Mouse (Mus musculus) adrenal gland, postnatal 25 days (tissue): ENCODE measurements around the gene Plekhb2. TPM values are rescaled to one million over a fixed set of nuclear protein-coding genes. Genes with fewer than 3 reads are reported as not detected.

Source experiments
- DNase-seq: peaks from one replicate; pipeline ENCODE4 v3.0.0; 2021; ENCODE audit warnings: mixed read lengths
- total RNA-seq: library from RNA; stranded (reverse); gene quantifications from 2 replicates; pipeline ENCODE4 v1.2.3, GENCODE M21; 2021

The Plekhb2 gene
- total RNA-seq, 1 experiment from 2014 or later = 177 TPM

DNA sequence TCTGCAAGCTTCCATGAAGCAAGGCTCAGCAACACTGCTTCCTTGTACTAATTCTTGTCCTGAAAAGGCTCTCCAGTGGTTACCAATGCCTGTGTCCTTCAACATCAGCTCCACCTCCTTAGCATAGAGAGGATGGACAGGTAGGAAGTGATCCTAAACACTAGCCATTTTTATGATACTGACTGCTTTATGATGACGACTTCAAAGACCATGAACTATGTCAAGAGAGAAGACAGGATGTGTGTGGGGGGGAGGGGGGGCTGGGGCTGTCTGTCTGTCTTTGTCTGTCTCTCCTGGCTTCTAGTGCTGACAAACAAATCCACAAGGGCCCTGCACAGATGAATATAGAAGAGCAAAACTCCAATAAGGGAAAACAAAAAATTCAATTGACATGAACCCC, 18.4 kb upstream of the Plekhb2 start:
- no peak for DNase-seq

DNA sequence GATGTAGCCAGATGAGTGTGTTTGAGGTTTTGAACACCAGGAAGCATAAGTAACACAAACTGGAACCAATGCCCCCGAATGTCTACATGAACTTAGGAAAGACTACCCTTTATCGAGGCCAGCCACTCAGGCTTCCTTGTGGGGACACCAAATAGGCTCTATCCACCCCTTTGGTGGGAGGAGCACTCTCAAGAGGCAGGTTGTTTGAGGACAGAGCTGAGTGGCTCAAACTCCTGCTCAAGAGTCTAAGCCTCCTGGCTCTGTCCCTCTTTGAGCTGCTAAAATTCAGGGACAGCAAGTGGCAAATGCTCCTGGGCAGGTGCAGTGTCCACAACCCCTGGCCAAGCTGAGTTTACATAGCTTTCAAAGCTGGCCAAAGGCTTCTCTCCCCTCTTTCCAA, 14.9 kb upstream of the Plekhb2 start:
- DNase-seq = no peak

DNA sequence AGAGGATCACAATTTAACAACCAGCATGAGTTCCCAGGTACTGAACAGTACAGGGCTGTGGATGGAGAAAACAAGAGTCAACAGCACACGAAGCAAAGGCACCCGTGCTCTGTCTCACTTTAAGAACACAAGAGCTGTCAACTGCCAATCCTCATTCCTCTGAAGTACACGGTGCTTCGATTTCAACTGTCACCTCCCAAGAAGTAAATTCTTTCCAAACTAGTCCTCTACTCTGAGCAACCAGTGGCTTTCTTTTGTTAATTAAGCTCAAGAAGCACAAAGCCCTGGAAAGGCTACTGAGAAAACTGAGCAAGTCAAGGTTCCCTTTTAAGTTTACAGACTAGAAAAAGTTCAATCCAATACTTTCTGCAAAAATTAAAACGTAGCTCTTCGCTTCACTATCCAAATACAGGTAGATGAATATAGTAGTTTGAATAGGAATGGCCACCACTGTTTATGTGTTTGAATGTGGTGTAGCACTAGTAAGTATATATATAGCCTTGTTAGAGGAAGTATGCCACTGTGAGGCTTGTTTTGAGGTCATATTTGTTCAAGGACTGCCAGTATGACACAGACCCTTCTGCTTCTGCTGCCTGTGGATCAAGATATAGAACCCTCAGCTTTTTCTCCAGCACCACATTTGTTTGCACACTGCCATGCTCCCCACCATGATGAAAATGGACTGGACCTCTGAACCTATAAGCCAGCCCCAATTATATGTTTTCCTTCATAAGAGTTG, 11.7 kb upstream of the Plekhb2 start:
- no peak for DNase-seq

DNA sequence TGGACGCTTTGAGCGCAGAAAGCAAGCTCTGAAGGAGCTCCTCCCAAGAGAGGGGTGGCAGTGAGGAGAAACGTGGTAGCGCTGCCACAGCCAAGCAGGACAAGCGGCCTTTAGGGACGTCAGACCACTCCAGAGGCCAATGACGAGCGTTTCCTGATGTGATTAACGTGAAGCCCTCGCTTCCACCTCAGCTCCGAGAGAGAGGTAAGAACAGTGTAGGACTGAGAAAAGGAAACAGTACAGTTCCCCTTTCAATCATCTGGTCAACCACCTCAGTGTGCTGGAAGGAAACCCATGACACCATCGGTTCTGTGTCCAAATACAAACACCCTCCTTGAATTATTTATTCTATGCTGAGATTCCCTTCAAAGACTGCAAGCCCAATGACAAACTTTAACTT, 10.5 kb upstream of the Plekhb2 start:
- no peak for DNase-seq

DNA sequence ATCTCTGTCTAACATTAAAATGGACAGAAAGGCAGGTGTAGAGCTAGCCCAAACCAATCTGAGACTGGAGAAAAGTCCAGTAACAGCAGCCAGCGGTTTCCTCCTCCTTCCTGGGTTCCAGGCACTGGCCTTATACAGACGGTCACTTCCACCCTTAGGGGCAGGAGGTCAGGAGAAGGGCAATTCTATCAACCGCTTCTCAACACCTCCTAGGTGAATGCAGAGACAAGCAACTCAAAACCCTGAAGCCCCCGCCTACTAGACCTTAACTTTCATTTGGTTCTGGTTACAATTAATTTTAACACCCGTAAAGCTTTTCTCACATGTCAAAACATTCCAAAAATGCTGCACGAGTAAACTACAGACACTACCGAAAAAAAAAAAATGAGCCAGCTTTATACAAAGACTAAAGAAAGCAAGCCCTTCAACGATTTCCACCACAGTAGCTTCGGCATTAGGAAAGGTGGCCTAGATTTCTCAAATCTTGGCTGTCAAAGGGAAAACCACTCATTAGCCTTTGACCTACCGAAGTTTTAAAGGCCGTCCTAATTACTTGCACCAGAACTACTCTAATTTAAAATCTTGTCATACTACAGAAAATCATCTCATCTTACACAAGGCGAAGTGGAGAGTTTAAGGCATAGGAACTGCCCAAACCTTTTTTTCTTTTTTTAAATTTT, 7.9 kb upstream of the Plekhb2 start:
- no peak for DNase-seq

DNA sequence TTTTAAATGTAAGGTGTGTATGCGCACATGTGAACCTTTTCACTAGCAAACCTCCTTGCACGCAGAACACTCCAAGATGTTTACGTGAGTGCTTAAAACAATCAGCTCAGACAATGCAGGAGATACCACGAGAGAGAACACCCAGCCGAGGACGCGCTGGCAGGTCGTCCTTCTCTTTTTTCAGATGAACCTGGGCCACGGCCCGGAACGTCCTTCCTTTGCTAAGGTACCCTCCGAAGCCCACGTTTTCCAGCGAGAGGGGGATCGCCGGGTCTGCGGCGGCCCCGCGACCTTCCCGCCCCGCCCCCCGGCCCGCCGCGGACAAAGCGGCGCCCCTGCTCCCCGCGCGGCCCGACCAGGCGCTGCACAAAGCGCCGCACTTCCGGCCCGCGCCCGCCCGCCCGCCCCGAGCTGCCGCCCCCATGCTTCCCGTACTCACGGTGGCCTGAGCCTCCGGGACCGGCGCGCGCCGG, 7.4 kb upstream of the Plekhb2 start:
- peak; percentile 64 for DNase-seq

DNA sequence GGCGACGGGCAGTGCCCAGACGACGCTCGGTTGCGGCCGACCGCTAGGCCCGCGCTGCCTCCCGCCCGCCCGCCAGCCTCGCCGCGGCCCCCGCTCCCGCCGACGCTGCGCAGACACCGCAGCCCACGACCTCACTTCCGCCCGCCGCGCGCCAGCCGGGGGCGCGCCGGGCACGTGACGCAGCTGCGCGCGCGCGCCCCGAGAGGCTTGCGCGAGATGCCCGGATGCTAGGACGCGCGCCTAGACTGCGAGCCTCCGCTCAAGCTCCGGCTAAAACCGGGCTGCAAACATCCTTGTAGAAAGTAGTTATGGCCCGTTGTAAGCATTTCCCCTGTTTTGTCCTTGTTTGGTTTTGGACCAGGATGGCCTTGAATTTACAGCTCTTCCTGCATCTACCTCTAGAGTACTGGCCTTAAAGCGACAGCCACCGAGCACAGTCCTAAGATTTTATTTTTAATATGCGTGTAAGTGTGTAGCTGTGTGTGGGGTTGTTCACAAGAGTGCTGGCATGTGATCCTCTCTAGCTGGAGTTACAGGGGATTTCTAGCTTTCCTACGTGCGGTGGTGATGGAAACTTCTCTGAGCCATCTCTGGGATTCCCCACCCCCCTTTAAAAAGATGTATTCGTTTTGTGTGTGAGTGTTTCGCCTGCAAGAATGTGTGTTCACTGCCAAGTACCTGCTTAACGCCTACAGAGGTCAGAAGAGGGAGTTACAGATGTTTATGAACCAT, 6.7 kb upstream of the Plekhb2 start, which contains the start of gene Fam168b:
Gene Fam168b (minus strand): TSS at position 179 of the 732 bp plus-strand sequence.
- peak; percentile 88 for DNase-seq

DNA sequence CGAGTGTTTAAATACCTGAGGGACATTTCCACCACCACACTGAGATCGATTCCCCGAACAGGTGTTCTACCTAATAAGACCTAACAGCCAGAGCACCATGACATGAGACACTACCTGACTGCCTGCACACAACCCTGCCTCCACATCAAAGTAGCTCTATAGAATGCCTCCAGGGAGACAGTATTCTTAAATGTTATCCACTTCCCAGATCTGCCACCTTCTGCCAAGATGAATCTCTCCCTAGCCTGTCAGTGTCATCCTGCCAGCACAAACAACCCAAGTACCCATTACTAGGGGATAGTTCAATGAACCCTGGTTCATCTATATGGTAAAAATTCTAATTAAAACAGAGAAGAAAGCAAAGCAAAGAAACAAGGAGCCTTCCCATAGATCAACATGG, 2.7 kb upstream of the Plekhb2 start:
- DNase-seq = no peak

DNA sequence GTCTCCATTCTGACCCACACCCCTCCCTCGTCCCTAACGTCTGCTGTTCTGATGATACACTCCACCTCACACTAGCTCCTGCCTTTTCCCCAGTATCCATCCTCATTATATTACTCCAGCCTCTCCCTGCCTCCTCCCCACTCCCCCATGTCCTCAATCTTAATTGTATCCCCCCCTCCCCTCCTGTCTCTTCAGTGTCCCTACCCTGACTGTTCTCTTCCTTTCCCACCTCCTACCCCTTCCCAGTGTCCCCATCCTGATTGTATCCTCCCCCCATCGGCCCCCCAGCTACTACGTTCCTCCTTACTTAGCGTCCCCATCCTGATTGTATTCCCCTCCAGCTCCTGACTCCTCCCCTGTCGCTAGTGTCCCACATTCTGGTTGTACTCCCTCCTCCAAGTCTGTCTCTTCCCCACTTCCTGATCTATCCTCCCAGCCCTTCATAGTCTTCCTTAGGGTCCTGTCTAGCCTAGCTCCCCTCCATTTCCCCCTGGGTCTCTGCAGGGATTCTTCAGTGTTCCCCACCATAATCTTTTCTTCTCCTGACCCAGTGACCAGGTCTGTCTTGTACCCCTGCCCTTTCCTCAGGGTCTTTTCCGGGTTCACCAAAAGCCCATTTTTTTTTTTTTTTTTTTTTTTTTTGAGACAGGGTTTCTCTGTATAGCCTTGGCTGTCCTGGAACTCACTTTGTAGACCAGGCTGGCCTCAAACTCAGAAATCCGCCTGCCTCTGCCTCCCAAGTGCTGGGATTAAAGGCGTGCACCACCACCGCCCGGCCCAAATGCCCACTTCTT, 764 bp downstream of the Plekhb2 start:
- no peak for DNase-seq

DNA sequence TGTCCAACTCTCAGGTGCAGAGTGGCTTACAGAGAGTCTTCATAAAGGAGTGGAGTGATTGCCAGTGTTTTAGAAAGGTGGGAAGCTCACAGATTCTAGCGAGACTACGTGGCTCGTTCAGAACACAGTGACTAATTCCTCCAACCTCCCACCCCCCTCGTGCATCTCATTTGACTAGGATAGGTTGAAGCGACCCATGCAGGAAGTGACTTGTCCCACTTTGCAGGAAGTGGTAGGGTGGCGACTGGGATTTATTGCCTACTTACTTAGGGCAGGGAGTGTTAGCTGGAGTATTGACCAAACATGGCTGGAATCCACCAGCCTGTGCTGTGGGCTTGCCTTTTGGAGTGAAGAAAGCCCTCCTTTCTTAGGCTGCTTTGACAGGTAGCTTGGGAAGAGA, 1.8 kb downstream of the Plekhb2 start:
- peak; percentile 52 for DNase-seq

DNA sequence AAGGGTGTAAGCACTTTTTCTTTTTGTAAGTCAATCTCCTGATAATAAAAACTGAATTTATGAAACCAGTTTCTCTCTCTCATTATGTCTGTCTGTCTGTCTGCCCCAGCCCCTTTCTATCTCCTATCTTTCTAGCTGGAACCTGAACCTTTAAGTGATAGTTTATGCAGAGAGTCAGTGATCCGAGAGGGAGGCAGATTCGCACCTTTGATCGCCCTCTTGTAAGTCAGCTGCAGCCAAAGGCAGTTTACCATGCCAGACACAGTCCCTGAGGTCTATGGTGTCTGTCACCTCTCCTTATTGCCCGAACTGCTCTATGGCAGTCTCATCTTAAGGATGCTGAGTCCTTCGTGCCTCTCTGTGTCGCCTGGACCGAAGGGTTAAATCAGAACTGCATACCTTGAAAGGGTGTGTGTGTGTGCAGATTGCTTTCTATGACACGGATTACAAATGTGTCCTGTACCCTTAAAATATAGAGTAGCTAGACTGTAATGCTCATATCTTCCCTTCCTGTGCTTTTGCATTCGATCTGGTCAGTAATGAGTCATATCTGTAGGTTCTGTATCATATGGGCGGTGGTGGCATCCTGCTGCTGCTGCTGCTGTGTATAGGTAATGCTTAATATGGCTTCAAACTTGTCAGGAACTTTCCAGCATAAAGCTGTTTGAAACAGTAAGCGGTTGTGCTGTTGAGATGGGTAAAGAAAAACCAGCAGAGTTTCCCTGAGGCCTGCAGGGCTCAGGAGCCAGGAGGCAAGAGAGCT, 2.5 kb downstream of the Plekhb2 start:
- no peak for DNase-seq

DNA sequence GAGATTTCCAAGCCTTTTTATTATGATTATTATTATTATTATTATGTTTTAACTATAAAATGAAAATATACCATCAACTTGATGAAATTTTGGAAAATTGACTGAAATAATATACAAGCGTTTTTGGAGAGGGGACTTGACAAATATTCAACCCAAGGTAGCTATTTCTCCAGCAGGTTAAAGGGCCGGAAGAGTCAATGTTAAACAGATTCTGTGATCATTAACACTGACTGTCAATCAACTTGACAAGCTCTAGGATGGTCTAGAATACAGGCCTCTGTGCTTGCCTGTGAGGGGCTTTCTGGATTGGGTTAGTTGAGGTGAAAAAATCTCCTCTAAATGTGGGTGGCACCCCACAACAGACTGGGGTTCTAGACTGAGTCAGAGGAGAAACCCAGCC, 4.0 kb downstream of the Plekhb2 start:
- DNase-seq = no peak

DNA sequence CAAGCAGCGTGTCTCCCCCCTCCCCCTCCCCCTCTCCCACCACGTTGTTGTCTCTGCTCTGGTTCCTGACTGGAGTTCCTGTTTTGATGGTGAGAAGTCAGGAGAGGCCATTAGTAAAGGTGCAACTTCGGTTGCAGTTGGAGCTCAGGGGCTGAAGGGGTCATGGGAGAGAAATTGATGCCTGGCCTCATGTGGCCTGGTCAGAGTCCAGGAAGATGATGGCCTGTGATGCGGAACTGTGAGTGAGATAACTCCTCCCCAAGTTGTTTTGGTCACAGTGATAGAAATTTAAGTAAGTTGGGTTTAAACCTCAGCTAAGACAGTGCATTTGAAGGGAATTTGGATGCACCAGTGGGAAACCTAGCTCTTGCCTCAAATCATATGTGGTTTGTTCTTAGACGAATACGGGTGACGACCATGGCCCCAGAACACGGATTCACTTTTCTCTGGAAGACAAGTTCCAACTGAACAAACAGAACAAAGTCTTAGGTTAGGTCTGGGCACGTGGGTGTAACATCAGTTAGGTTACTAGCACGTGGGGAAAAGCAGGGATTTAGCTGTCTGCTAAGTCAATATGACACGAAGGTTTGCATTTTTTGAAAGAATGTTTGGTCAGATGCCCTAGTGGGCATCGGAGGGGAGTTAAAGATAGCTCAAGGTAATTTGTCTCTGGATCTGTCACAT, 5.4 kb downstream of the Plekhb2 start:
- DNase-seq = no peak

DNA sequence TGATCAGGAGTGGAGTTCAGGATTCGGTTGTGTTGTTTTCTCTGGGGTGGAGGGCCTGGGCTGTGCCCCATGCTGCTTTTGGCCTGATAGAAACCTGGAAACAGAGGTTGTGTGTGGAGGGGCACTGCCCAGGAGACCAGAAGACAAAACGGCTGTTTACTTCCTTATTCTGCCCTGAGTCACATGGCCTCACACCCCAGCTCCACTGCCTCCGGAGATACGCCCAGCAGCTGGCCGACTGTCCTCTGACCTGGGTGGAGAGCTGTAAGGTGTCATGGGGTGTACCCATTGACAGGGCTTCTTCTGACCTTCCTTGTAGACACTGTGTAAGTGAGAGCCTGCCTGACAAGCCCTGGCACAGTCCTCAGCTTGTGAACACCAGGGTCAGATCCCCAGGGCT, 8.9 kb downstream of the Plekhb2 start:
- DNase-seq = no peak

DNA sequence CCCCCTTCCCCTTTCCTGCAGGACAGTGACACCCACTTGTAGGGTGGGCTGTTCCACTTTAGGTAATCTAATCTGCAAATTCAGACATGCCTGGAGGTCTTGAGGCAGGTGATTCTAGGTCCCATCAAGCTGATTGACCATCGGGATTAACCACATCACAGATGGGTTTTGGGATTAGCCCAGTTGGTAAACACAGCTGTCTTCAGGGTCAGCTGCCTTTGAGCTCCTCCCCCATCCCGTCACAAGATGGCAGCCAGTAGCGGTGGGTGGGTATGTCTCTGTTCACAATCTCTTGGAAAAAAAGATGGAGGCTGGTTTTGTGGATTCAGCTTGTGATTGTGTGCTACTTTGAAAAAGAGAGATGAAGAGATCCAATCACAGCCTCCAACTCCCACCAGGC, 10.0 kb downstream of the Plekhb2 start:
- no peak for DNase-seq

DNA sequence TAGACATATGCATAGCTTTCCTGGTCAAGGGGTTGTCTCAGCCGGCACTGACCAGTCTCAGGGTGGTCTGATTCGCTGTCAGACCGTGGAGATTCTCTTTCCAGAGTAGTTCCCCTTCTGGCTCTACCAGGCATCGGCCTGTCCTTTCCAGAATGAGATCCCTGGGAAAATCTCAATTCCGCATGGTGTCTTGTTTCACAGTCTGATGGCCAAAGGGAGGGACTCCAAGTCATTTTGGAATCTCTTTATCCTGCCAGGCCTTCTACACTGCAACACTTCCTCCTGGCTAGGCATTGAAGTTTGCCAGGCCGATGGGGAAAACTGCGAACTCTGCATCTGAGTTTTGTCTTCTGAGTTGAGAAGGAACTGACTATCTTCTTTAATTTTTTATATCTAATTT, 10.4 kb downstream of the Plekhb2 start:
- no peak for DNase-seq

DNA sequence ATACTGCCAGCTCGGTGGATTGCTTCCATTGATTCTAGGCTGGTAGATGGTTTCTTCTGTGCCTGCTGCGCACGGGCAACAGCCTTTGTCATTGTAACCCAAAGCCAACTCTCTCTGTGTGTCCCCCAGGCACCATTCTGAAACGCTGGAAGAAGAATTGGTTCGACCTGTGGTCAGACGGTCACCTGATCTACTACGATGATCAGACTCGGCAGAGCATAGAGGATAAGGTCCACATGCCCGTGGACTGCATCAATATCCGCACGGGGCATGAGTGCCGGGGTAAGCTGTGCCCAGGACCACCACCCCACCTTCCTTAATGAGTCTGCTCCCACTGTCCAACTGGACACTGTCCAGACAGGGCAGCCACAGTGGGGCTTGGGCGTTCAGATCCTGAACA, 13.1 kb downstream of the Plekhb2 start:
- no peak for DNase-seq

DNA sequence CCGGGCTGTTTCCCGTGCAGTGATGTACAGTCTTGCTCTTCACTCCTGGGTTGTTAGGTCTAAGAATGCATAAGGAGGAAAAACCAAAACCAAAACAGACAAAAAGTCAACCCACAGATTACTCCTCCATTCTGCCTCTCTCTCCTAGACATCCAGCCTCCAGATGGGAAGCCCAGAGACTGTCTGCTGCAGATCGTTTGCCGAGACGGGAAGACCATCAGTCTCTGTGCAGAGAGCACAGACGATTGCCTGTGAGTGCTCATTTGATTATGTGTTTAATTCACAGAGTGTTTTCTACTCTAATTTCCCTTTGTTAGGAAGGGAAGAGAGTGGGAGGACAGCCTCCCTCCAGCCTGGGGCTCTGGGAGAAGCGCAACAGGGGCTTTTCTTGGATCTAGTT, 13.5 kb downstream of the Plekhb2 start:
- DNase-seq = no peak

DNA sequence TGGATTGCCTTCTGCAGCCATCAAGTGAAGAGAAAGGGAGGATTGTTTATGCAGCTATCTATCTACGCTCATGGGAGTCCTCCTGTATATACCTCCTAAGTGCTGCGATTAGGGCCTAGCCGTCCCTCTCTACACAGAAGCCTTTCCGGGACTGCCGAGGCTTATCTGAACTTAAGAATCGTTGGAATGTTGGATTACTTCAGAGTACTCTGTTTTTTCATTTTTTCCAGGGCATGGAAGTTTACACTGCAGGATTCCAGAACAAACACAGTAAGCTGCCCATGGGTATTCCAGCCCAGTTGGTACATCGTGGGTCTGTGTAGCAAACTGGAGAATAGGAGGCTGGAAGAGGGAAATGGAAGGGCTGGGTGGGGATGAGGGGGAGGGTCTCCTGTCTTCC, 14.5 kb downstream of the Plekhb2 start:
- DNase-seq = no peak

DNA sequence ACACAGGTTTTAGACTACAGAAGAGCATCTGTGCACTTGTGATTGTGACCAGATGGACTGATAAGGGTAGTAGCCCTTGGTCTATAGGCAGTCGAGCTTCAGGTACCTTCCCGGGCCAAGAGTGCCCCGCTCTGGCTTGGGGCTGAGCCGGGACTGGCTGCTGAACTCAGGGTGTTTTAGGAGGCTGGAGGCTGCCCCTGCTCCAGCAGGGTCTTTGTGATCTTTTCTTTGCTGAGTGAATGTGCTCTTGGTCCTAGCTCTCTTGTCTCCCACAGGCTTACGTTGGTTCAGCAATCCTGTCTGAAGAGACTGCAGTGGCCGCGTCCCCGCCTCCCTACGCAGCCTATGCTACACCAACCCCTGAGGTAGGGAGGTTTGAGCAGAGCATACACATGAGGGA, 16.1 kb downstream of the Plekhb2 start:
- DNase-seq = no peak
